Mouse (Mus musculus) adrenal gland, adult 2 months (tissue): Measurements from ENCODE around the gene Ramac. TPM values are rescaled to one million over a fixed set of nuclear protein-coding genes. Genes with fewer than 3 reads are reported as not detected.

ENCODE experiments used
- DNase-seq: peaks from one replicate; pipeline ENCODE4 v3.0.0; 2021
- polyA plus RNA-seq: library from polyadenylated mRNA; depleted of rRNA; stranded (reverse); fragments of >200 nt; gene quantifications from 2 replicates; pipeline ENCODE4 v1.2.3, GENCODE M21; 2012; rRNA removed
- total RNA-seq, 2 experiments: library from RNA; stranded (reverse); gene quantifications; 2 replicates each; pipeline ENCODE4 v1.2.3; 2021

Ramac gene
- total and polyA plus RNA-seq, 3 experiments = 4.5 to 50.2 (median 36.6) TPM

- no peak for DNase-seq
These were observed 15.0 kb downstream of the Ramac start for GRCm38 (mm10) chr7:81777667-81778218.

GRCm38 (mm10) chr7:81788536-81788935 is 25.8 kb downstream of the Ramac start:
- peak; percentile 36 for DNase-seq

- peak; percentile 89 for DNase-seq
These were observed 26.5 kb downstream of the Ramac start, which contains the start of gene 3110040N11Rik for GRCm38 (mm10) chr7:81789095-81789757. Gene 3110040N11Rik, minus strand, starts transcription at chr7:81789478.

- DNase-seq = no peak
These were observed 43.3 kb downstream of the Ramac start for GRCm38 (mm10) chr7:81806067-81806466.

Other genes with a start within 250 kb of the Ramac start
- 1 to 10 TPM; 1.2 to 1.7 TPM for gene Fsd2, start 196.0 kb upstream of the Ramac start, total RNA-seq
- gene Fsd2, start 196.0 kb upstream of the Ramac start, polyA plus RNA-seq = 0.51 and 0.61 TPM in 2 replicates
- 10 to 100 TPM; 16.7 to 21.7 TPM for gene Whamm, start 191.7 kb upstream of the Ramac start, total RNA-seq
- 48.7 and 57.5 TPM in 2 replicates for gene Whamm, start 191.7 kb upstream of the Ramac start, polyA plus RNA-seq
- gene Homer2, start 55.4 kb upstream of the Ramac start, total RNA-seq = 1 to 10 TPM; 3.6 to 6.7 TPM
- gene Homer2, start 55.4 kb upstream of the Ramac start, polyA plus RNA-seq = 0.58 and 0.75 TPM in 2 replicates
- 10 to 100 TPM; 35.1 to 35.8 TPM for gene 3110040N11Rik, start 26.6 kb downstream of the Ramac start, total RNA-seq
- 15.7 and 19.3 TPM in 2 replicates for gene 3110040N11Rik, start 26.6 kb downstream of the Ramac start, polyA plus RNA-seq
- 100 to 1,000 TPM; 118 to 159 TPM for gene Btbd1, start 66.5 kb downstream of the Ramac start, total RNA-seq
- gene Btbd1, start 66.5 kb downstream of the Ramac start, polyA plus RNA-seq = 65.2 and 71.1 TPM in 2 replicates
- gene Gm10160, start 92.9 kb downstream of the Ramac start, total RNA-seq = not detected
- not detected in 2 replicates for gene Gm10160, start 92.9 kb downstream of the Ramac start, polyA plus RNA-seq
- gene Tm6sf1, start 96.1 kb downstream of the Ramac start, total RNA-seq = 10 to 100 TPM; 13.5 to 17.2 TPM
- gene Tm6sf1, start 96.1 kb downstream of the Ramac start, polyA plus RNA-seq = 29.5 and 37.4 TPM in 2 replicates
- 10 to 100 TPM in 1 of 2 experiments, 1 to 10 TPM in 1; 7.1 to 11.9 TPM for gene Hdgfl3, start 171.5 kb downstream of the Ramac start, total RNA-seq
- gene Hdgfl3, start 171.5 kb downstream of the Ramac start, polyA plus RNA-seq = 4.7 and 5.0 TPM in 2 replicates
- gene Bnc1, start 229.4 kb downstream of the Ramac start, total RNA-seq = 1 to 10 TPM in 1 of 2 experiments, under 1 TPM in 1; 0.84 to 1.2 TPM
- gene Bnc1, start 229.4 kb downstream of the Ramac start, polyA plus RNA-seq = 0.03 and 0.10 TPM in 2 replicates